Mouse (Mus musculus): ENCODE data around the gene Cd9. TPM values are rescaled to one million over a fixed set of nuclear protein-coding genes. Genes with fewer than 3 reads are reported as not detected.

Gene Cd9
- total RNA-seq, 2 experiments from 2014 or later, result 25.1 to 52.1 TPM

GRCm38 (mm10) chr6:125454299-125454698, 40.3 kb downstream of the Cd9 start:
- ATAC-seq (replicated peaks; ENCODE audit: low FRiP score, poor library complexity, severe bottlenecking), result no peak

GRCm38 (mm10) chr6:125447660-125448059, 46.9 kb downstream of the Cd9 start:
- ATAC-seq (replicated peaks; ENCODE audit: low FRiP score, poor library complexity, severe bottlenecking), result no peak

DNA sequence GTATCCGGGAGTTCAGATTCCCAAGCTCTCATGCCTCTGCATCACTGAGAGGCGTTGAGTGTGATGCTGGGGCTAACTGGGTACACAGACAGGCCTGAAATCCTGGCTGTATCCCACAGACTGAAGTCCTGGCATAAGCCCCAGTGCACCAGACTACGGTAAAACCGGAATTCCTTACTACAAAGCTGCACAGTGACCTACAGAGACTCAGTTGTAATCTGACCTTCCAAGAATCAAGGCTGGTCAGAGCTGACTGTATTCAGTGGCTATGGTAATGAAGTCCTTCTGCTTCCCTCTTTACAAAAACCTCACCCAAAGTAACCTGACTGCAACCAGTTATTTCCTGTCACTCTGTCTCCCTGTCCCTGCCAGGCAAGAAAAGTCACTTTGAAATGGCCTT, 47.4 kb downstream of the Cd9 start:
- ATAC-seq (replicated peaks; ENCODE audit: low FRiP score, poor library complexity, severe bottlenecking), result no peak

DNA sequence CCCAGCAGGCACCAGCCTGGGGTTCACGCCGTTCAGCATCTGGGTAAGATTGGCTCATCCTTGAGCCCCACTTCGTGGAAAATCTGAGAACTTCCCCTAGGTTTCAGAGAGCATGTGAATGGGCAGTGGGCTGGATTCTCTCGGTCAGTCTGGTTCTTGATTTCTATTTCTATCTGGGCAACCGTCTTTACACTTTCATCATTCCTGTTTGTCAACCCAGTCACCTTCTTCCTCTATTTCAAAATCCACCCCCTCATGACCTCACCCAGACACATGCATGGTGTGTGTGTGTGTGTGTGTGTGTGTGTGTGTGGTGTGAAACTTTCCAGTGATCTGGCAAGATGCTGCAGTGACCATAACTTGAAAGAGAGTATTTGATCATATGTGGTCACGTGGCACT, 49.2 kb downstream of the Cd9 start:
- no peak for ATAC-seq (replicated peaks; ENCODE audit: low FRiP score, poor library complexity, severe bottlenecking)

GRCm38 (mm10) chr6:125442591-125442990, 52.0 kb downstream of the Cd9 start:
- ATAC-seq (replicated peaks; ENCODE audit: low FRiP score, poor library complexity, severe bottlenecking), result no peak

DNA sequence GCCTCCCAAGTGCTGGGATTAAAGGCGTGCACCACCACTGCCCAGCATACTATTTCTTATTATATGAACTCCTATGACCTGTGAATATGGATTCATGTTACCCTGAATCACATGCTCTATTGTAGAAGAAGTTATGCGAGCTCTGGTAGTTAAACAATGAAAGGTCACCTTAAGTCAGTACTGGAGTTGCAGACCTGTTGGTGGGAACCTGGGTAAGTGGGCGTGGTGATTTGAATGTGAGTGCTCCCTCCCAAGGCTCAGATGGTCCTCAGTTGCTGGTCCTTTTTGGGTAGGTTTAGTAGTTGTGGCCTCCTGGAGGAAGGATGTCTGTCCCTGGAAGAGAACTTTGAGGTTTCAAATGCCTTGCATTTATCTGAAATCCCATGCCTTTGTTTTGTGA, 57.8 kb downstream of the Cd9 start:
- no peak for ATAC-seq (replicated peaks; ENCODE audit: low FRiP score, poor library complexity, severe bottlenecking)

- no peak for ATAC-seq (replicated peaks; ENCODE audit: low FRiP score, poor library complexity, severe bottlenecking)
Measured at GRCm38 (mm10) chr6:125434735-125435518, 59.7 kb downstream of the Cd9 start.

GRCm38 (mm10) chr6:125433704-125434447, 60.7 kb downstream of the Cd9 start:
- no peak for ATAC-seq (replicated peaks; ENCODE audit: low FRiP score, poor library complexity, severe bottlenecking)

GRCm38 (mm10) chr6:125433257-125433656, 61.3 kb downstream of the Cd9 start:
- no peak for ATAC-seq (replicated peaks; ENCODE audit: low FRiP score, poor library complexity, severe bottlenecking)

GRCm38 (mm10) chr6:125432522-125432921, 62.1 kb downstream of the Cd9 start:
- no peak for ATAC-seq (replicated peaks; ENCODE audit: low FRiP score, poor library complexity, severe bottlenecking)

GRCm38 (mm10) chr6:125430982-125431381, 63.6 kb downstream of the Cd9 start:
- ATAC-seq (replicated peaks; ENCODE audit: low FRiP score, poor library complexity, severe bottlenecking), result no peak

- no peak for ATAC-seq (replicated peaks; ENCODE audit: low FRiP score, poor library complexity, severe bottlenecking)
Measured at GRCm38 (mm10) chr6:125430358-125430958, 64.1 kb downstream of the Cd9 start.

- ATAC-seq (replicated peaks; ENCODE audit: low FRiP score, poor library complexity, severe bottlenecking), result no peak
Measured at GRCm38 (mm10) chr6:125429741-125430140, 64.8 kb downstream of the Cd9 start.

DNA sequence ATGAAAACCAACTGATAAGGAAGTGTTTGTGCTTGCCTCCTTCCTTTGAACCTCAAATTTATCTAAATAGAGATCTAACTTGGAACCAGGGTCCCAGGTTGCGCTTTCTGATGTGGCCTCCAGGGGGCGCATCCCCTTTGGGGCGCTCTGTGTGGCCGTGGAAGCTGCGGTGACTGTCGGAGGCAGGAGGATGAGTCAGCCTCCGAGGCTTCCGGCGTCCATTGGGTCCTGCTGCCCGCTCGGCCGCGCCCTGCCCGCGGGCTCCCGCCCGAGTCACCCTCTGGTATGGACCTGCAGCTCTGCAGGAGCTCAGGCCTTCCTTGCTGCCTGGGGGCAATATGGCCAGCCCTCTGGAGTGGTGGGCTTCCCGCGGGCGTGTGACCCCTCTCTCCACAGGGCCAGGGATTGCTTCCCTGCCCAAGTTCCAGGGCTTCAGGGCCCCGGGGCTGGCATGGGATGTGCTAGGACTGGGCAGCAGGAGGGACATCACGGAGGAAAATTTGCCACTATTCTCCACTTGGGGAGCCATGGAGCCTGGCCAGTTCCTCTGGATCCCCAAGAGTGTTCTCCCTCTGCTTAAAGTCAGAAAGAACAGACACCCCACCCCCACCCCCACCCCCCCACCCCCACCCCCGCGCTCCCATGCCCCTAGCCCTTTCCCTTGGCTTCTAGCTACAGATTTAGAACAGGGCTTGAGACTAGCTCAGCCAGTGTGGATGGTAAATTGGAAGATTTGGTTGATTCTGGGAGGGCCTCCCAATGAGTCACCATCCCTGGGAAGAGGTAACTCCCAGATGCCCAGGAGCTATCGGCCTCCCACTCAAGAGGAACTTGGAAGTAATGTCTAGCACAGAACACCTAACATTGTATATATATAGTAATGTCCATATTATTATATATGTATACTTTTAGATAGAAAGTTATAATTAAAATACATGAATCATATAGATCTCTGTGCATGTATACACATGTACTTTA, 67.9 kb downstream of the Cd9 start:
- peak; percentile 88 for ATAC-seq (replicated peaks; ENCODE audit: low FRiP score, poor library complexity, severe bottlenecking)

- ATAC-seq (replicated peaks; ENCODE audit: low FRiP score, poor library complexity, severe bottlenecking), result no peak
Measured at GRCm38 (mm10) chr6:125425205-125426090, 69.1 kb downstream of the Cd9 start.

DNA sequence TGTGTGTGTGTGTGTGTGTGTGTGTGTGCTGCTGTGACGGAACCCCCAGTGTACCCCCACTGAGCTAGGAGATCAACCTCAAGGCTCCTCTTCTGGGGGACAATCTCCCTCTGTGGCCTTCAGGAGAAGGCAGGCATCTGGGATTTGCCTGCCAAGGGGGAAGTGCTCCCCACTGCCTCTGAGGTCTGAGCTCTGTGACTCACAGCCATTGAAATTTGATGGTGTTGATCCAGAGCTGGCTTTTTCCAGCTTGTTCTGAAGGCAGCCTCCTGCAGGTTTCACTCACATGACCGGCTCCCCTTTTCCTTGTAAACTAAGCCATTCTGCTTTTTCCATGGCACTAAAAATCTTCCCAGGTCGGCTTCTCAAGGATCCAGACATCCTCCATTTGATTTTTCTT, 70.4 kb downstream of the Cd9 start:
- ATAC-seq (replicated peaks; ENCODE audit: low FRiP score, poor library complexity, severe bottlenecking), result no peak

DNA sequence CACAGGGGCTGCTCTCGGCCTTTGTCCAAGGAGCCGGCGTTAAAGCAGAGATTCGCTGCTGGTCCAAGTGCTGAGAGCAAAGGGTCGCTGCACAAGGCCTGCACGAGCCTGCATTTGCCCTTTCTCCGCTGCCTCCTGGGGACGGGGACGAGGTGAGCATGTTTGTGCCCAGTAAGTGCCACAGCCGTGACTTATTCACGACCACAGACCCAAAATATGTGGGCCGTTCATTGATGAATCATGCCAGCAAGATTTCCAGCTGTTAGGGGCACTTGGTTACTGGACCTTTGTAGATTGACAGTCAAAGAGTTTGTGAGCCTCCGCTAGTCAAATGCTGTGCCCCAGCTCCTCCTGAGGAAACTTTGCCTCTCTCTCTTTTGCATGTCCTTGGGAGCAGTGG, 71.1 kb downstream of the Cd9 start:
- no peak for ATAC-seq (replicated peaks; ENCODE audit: low FRiP score, poor library complexity, severe bottlenecking)

GRCm38 (mm10) chr6:125423099-125423498, 71.5 kb downstream of the Cd9 start:
- ATAC-seq (replicated peaks; ENCODE audit: low FRiP score, poor library complexity, severe bottlenecking), result no peak
